Mouse (Mus musculus) kidney, embryonic 16.5 days (tissue): ENCODE results near the gene Atp2b2. TPM values are rescaled to one million over a fixed set of nuclear protein-coding genes. Genes with fewer than 3 reads are reported as not detected.

ENCODE experiments used
- ATAC-seq: fragments of 200-750 bp; cut with Nextera tagmentation; 2 replicates; pipeline ENCODE4 v1.8.0; 2017; ENCODE audit warnings: moderate TSS enrichment; ENCODE audit not compliant: low FRiP score, low TSS enrichment
- H3K27ac ChIP-seq: fragments of 300-500 bp; sonication (generic); 2 replicates; pipeline ENCODE4 v1.5.1; 2014; ENCODE audit warnings: low read length
- H3K27me3 ChIP-seq: fragments of 300-500 bp; sonication (generic); 2 replicates; pipeline ENCODE4 v1.6.1; 2014; ENCODE audit warnings: low read length, control low read depth, mixed read lengths; ENCODE audit not compliant: insufficient read depth
- H3K36me3 ChIP-seq: fragments of 300-500 bp; sonication (generic); 2 replicates; pipeline ENCODE4 v1.6.1; 2014; ENCODE audit warnings: low read length, control low read depth, mixed read lengths; ENCODE audit not compliant: insufficient read depth
- H3K4me1 ChIP-seq: fragments of 300-500 bp; sonication (generic); 2 replicates; pipeline ENCODE4 v1.6.1; 2014; ENCODE audit warnings: low read length, control low read depth, mixed read lengths; ENCODE audit not compliant: insufficient read depth
- H3K4me2 ChIP-seq: fragments of 300-500 bp; sonication (generic); replicated peaks from 2 replicates; pipeline ENCODE4 v1.6.1; 2014; ENCODE audit warnings: low read depth, low read length
- H3K4me3 ChIP-seq: fragments of 300-500 bp; sonication (generic); 2 replicates; pipeline ENCODE4 v1.5.1; 2014; ENCODE audit warnings: mild to moderate bottlenecking, low read length
- H3K9ac ChIP-seq: fragments of 300-500 bp; sonication (generic); replicated peaks from 2 replicates; pipeline ENCODE4 v1.6.1; 2014; ENCODE audit warnings: low read length
- H3K9me3 ChIP-seq: fragments of 300-500 bp; sonication (generic); 2 replicates; pipeline ENCODE4 v1.6.1; 2016; ENCODE audit warnings: low read length, control low read depth
- WGBS: fragments of 180-500 bp; shearing (Covaris S2); extraction: QIAGEN DNeasy Blood & Tissue Kit; methylation state at CpG from one replicate; pipeline ENCODE4 v1.1.7; 2014; 5-methylcytosine and 5-hydroxymethylcytosine counted together
- polyA plus RNA-seq: library from polyadenylated mRNA; unstranded; fragments of >200 nt; fragmentation: Nextera tagmentation; extraction: Ambion mirVana; gene quantifications from 2 replicates; pipeline ENCODE4 v1.2.1, GENCODE M21; 2015

Gene Atp2b2
- polyA plus RNA-seq, 1 experiment from 2014 or later, result 0.09 TPM

- Histone ChIP-seq H3K27ac (no peak overlapping the region), H3K4me3 (no peak overlapping the region), H3K9me3 (no peaks in the 10 kb centered on the region), H3K4me2 (no peak overlapping the region), H3K27me3 (peaks cover 26% of the 10 kb centered on the region), H3K9ac (no peak overlapping the region), H3K36me3 (no peaks in the 10 kb centered on the region), H3K4me1 (no peaks in the 10 kb centered on the region)
- ATAC-seq, result no peak
Measured at GRCm38 (mm10) chr6:113886886-113887285, 155.5 kb downstream of the Atp2b2 start.

DNA sequence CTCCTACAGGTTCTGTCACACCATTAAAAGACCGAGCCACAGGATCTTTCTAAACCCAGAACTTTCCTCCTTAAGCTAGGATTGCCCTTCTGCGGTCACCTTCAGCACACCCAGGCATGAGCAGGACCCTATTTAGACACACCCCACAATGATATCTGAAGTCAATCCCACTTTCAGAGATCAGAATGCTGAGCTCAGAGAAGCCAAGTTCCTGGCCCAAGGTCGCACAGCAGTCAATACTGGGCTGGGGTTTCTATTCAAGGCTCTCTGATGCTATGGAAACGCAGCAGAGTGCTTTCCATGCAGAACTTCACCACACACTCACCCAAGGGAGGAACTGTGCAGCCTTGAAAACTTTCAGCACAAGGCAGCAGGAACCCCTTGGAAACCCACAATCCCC lies 157.6 kb downstream of the Atp2b2 start:
- no peaks in the 10 kb centered on the region for H3K9me3 ChIP-seq
- WGBS, result 67% methylated on average over 4 of the region's 4 CpGs
- H3K4me1 ChIP-seq, result no peaks in the 10 kb centered on the region
- H3K27me3 ChIP-seq, result peaks cover 5% of the 10 kb centered on the region
- H3K36me3 ChIP-seq, result no peaks in the 10 kb centered on the region
- H3K9ac ChIP-seq, result no peak overlapping the region
- ATAC-seq, result no peak
- H3K4me3 ChIP-seq, result no peak overlapping the region
- H3K27ac ChIP-seq, result no peak overlapping the region
- no peak overlapping the region for H3K4me2 ChIP-seq

- Histone ChIP-seq H3K4me1 (no peaks in the 10 kb centered on the region), H3K27me3 (no peaks in the 10 kb centered on the region), H3K9me3 (no peaks in the 10 kb centered on the region), H3K4me2 (no peak overlapping the region), H3K27ac (no peak overlapping the region), H3K36me3 (no peaks in the 10 kb centered on the region), H3K9ac (no peak overlapping the region), H3K4me3 (no peak overlapping the region)
- WGBS, result 54% methylated on average over 9 of the region's 9 CpGs
- no peak for ATAC-seq
Measured at GRCm38 (mm10) chr6:113883225-113883624, 159.2 kb downstream of the Atp2b2 start.

DNA sequence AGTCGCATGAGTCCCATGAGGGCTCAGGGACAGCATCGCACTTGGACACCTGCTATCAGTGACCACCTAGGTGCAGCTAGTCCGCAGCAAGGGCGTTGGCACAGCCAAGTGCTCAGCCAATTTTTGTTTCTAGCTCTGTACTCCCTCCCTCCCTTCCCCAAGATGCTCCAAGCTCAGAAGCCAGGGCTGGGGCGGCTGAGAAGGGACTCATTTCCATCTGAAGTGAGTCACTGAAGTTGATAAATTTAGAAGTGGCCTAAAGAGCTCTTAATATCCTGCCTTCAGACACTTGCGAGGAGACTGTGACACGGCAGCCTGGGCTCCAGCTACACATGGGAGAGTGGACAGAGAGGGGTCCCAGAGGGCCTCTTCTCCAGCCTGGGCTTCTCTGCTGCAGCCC lies 160.0 kb downstream of the Atp2b2 start:
- no peak overlapping the region for H3K4me2 ChIP-seq
- H3K9me3 ChIP-seq, result no peaks in the 10 kb centered on the region
- WGBS, result 71% methylated on average over 7 of the region's 7 CpGs
- no peak overlapping the region for H3K27ac ChIP-seq
- H3K9ac ChIP-seq, result no peak overlapping the region
- no peak for ATAC-seq
- no peak overlapping the region for H3K4me3 ChIP-seq
- no peaks in the 10 kb centered on the region for H3K27me3 ChIP-seq
- H3K4me1 ChIP-seq, result no peaks in the 10 kb centered on the region
- H3K36me3 ChIP-seq, result no peaks in the 10 kb centered on the region

DNA sequence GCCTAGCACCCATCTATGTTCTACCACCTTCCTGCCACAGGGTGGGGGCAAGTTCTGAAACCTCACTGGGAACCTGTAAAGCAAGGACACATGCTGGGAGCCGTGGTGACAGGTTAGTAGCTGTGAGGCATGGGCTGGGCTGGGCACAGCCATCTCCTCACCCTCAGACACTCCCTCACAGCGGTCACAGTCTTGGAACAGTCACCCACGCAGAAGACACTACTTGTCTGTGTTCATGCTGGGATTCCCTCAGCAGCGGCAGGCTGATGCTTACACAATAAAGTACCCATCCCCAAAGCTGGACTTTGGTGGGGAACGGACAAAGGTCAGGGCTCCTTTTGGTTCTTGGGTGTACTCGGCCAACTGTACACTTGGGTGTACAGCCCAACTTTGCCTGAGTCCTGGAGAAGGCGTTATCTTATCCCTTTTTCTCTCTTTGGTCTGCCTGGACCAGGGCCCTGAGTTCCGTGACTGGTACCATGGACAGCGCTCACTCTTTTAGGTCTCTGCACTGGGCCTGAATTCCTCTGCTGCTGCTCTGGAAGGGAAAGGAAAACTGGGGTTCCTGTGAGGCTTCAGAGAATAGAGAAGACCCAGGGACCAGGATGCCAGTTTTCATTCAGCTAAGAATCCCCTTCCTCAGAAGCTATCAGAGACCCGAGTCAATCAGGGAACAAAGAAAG lies 160.7 kb downstream of the Atp2b2 start:
- H3K4me2 ChIP-seq, result no peak overlapping the region
- no peak overlapping the region for H3K9ac ChIP-seq
- no peak overlapping the region for H3K27ac ChIP-seq
- ATAC-seq, result no peak
- H3K36me3 ChIP-seq, result no peaks in the 10 kb centered on the region
- no peak overlapping the region for H3K4me3 ChIP-seq
- no peaks in the 10 kb centered on the region for H3K27me3 ChIP-seq
- no peaks in the 10 kb centered on the region for H3K9me3 ChIP-seq
- H3K4me1 ChIP-seq, result no peaks in the 10 kb centered on the region
- 52% methylated on average over 10 of the region's 10 CpGs for WGBS

DNA sequence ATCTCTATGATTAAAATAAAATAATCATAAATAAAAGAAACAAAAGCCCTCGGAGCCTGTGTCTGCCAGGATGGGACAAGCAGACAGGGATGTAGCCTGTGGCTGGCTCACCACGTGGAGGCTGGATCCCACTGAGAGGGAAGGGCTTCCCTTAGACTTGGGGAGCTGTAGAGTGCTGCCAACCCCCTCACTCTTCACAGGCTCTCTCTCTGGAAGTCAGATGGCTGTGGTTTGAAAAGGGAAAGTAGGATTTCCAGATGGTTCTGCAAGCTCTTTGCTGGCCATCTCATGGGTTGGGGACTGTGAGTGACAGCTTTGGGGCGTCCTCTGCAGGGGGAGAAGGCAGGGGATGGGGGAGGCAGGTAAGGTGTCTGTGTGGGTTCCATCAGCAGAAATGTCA lies 163.0 kb downstream of the Atp2b2 start:
- 64% methylated on average over 3 of the region's 3 CpGs for WGBS

DNA sequence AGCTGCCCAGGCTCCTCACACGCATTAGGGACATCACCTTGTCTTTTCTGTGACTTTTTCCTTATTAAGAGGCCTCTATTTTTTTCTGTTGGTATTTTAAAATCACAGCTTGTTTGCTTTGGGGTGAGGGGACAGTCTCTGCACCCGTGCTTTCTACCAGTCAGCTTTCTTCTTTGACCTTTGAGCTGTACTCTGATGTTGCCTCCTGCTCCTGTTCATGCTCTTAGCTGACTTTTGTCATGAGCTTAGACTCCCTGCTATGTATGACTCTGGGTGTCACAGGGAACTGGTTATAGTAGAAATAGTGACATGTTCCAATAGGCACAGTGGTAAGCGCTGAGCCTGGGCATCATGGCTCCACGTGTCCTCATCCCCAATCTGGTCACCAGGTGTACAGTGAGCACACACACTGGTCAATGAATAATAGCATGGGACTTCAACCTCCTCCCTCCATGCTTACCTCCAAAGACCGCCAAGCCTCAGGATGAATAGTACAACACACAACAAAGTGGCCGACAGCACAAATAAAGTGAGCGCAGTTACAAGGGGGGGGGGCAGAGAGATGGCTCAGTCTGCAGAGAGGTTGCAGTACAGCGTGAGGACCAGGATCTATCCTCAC lies 163.8 kb downstream of the Atp2b2 start:
- Histone ChIP-seq H3K9me3 (no peaks in the 10 kb centered on the region), H3K27me3 (no peaks in the 10 kb centered on the region), H3K4me3 (no peak overlapping the region), H3K9ac (no peak overlapping the region), H3K36me3 (no peaks in the 10 kb centered on the region), H3K4me2 (no peak overlapping the region), H3K27ac (no peak overlapping the region), H3K4me1 (no peaks in the 10 kb centered on the region)
- no peak for ATAC-seq
- whole genome bisulfite sequencing, result 85% methylated on average over 8 of the region's 8 CpGs

More for the DNA sequence above, 163.0 kb downstream of the Atp2b2 start:
- Histone ChIP-seq H3K27ac (no peak overlapping the region), H3K9ac (no peak overlapping the region), H3K36me3 (no peaks in the 10 kb centered on the region), H3K4me2 (no peak overlapping the region), H3K4me1 (no peaks in the 10 kb centered on the region), H3K4me3 (no peak overlapping the region), H3K27me3 (no peaks in the 10 kb centered on the region), H3K9me3 (no peaks in the 10 kb centered on the region)
- ATAC-seq, result no peak

- H3K4me1 ChIP-seq, result no peaks in the 10 kb centered on the region
- H3K36me3 ChIP-seq, result no peaks in the 10 kb centered on the region
- no peaks in the 10 kb centered on the region for H3K9me3 ChIP-seq
- no peak overlapping the region for H3K9ac ChIP-seq
- WGBS, result 72% methylated on average over 3 of the region's 3 CpGs
- no peak overlapping the region for H3K4me2 ChIP-seq
- H3K4me3 ChIP-seq, result no peak overlapping the region
- H3K27me3 ChIP-seq, result no peaks in the 10 kb centered on the region
- ATAC-seq, result no peak
- no peak overlapping the region for H3K27ac ChIP-seq
Measured at GRCm38 (mm10) chr6:113876585-113876984, 165.8 kb downstream of the Atp2b2 start.

DNA sequence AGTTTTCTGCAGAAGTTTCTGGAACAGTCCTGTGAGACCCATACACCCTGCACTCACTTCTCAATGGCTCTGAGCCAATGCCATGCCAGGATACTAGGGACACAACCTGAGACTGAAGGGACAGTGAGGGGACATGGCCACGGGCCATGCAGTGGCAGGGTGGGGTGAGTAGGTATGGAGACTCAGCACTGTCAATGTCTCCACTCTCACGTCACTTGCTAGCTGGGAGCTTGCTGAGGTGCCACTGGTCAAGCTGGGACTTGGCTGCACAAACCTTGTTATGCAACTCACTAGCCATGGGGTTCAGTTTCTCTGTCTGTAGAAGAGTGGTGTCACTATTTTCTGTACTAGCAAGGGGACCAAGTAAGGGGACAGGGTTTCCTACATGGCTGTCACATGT lies 167.2 kb downstream of the Atp2b2 start:
- Histone ChIP-seq H3K4me3 (no peak overlapping the region), H3K36me3 (no peaks in the 10 kb centered on the region), H3K9ac (no peak overlapping the region), H3K9me3 (no peaks in the 10 kb centered on the region), H3K27me3 (no peaks in the 10 kb centered on the region), H3K4me2 (no peak overlapping the region), H3K27ac (no peak overlapping the region), H3K4me1 (no peaks in the 10 kb centered on the region)
- no peak for ATAC-seq
- WGBS, result 74% methylated on average over 2 of the region's 2 CpGs

- H3K36me3 ChIP-seq, result no peaks in the 10 kb centered on the region
- no peaks in the 10 kb centered on the region for H3K27me3 ChIP-seq
- H3K27ac ChIP-seq, result no peak overlapping the region
- 77% methylated on average over 7 of the region's 7 CpGs for WGBS
- H3K4me1 ChIP-seq, result no peaks in the 10 kb centered on the region
- H3K9me3 ChIP-seq, result no peaks in the 10 kb centered on the region
- ATAC-seq, result no peak
- no peak overlapping the region for H3K4me3 ChIP-seq
- no peak overlapping the region for H3K4me2 ChIP-seq
- H3K9ac ChIP-seq, result no peak overlapping the region
Measured at GRCm38 (mm10) chr6:113872654-113873053, 169.8 kb downstream of the Atp2b2 start.
